ENCODE assay signal across 10 mouse cellular contexts in genomic region chr7:27606481-27607254, GRCm38 (mm10). TPM values are rescaled to one million over a fixed set of nuclear protein-coding genes. Genes with fewer than 3 reads are reported as not detected.
A peak's percentile ranks its signal among the peaks of the same experiment; 100 is the strongest.
DNase-seq lines count a peak whose midpoint lies in the region; ATAC-seq and TF ChIP-seq lines count a peak whose summit lies in the region.
"Had no signal": no experiment of that assay in that cellular context is flagged by ENCODE, and none has a peak within 500 bp of the region (broad histone marks: within the 10 kb centered on the region; RNA-seq: fewer than 3 reads in every experiment).

No protein-coding gene starts in this region.

- H3K4me1 ChIP-seq in heart, embryonic 14.5 days (ENCODE audit: control insufficient read depth in 2 of 2, insufficient read depth in 2 of 2, low read length in 2 of 2), result peaks cover 54 to 76% of the 10 kb centered on the region in 2 experiments
- H3K4me1 ChIP-seq in lung, postnatal 0 days (ENCODE audit: insufficient read depth, low read depth, low read length), result peaks cover 42% of the 10 kb centered on the region
- H3K4me1 ChIP-seq in hindbrain, embryonic 13.5 days (replicated peaks), result peaks cover 60% of the 10 kb centered on the region
- peaks cover 31% of the 10 kb centered on the region for H3K4me1 ChIP-seq in stomach, embryonic 15.5 days

- intact Hi-C loops in heart, postnatal 10 days (cut with DNase I), result loop anchor here (2.0 kb wide), 1 partner anchor 14 kb away; no protein-coding TSS in a partner anchor

- no peak for TF ChIP-seq CTCF in lung, postnatal 0 days (IDR thresholded peaks at IDR 0.05)

- no peak for DNase-seq in heart, postnatal 10 days
- DNase-seq in lung, postnatal 0 days (ENCODE audit: low spot score), result no peak
- no peak for DNase-seq in lung, postnatal 4 days
- DNase-seq: thymus, postnatal 4 days had no signal

- H3K27ac ChIP-seq in heart, embryonic 14.5 days (replicated peaks in 1 of 2; ENCODE audit: control insufficient read depth in 1 of 2, insufficient read depth in 1 of 2, low read depth in 2 of 2, low read length in 2 of 2), result peak overlapping the region in 1 of 2 experiments; percentile 62; a peak in 3 of 4 replicates
- peak overlapping the region; percentile 66; the same call in 1 of the 2 replicates for H3K27ac ChIP-seq in lung, postnatal 0 days (ENCODE audit: low read length)
- H3K27ac ChIP-seq in hindbrain, embryonic 13.5 days, result peak overlapping the region; percentile 44; the same call in 1 of the 2 replicates
- H3K27ac ChIP-seq in stomach, embryonic 15.5 days, result peak overlapping the region; percentile 13; the same call in 1 of the 2 replicates
- H3K27ac ChIP-seq: forebrain, embryonic 12.5 days had no signal

- no peak overlapping the region for H3K4me3 ChIP-seq in heart, embryonic 14.5 days (ENCODE audit: control insufficient read depth in 1 of 2, insufficient read depth in 1 of 2, low read depth in 1 of 2, low read length in 2 of 2)
- no peak overlapping the region for H3K4me3 ChIP-seq in lung, postnatal 0 days (ENCODE audit: low read depth, low read length)
- no peak overlapping the region for H3K4me3 ChIP-seq in hindbrain, embryonic 13.5 days
- no peak overlapping the region for H3K4me3 ChIP-seq in stomach, embryonic 15.5 days (replicated peaks)
- H3K4me3 ChIP-seq: forebrain, embryonic 12.5 days had no signal

- ATAC-seq in heart, embryonic 14.5 days (ENCODE audit: insufficient number of reproducible peaks, insufficient read depth, low FRiP score, low read depth), result no peak; the same call in 1 of the 2 replicates
- no peak for ATAC-seq in lung, postnatal 0 days
- ATAC-seq in hindbrain, embryonic 13.5 days (ENCODE audit: low FRiP score), result no peak
- ATAC-seq in stomach, embryonic 15.5 days (ENCODE audit: insufficient read depth, low FRiP score, low read depth), result peak; percentile 32; the same call in 1 of the 2 replicates
- ATAC-seq in inflammation-experienced regulatory T-cells, adult 6 months, result no peak

- peaks cover 19% of the 10 kb centered on the region for H3K36me3 ChIP-seq in heart, embryonic 14.5 days (ENCODE audit: control insufficient read depth, insufficient read depth, low read length)
- peaks cover 18% of the 10 kb centered on the region; the same call in 1 of the 2 replicates for H3K36me3 ChIP-seq in lung, postnatal 0 days (ENCODE audit: insufficient read depth, low read length)
- peaks cover 30% of the 10 kb centered on the region for H3K36me3 ChIP-seq in hindbrain, embryonic 13.5 days
- H3K36me3 ChIP-seq in stomach, embryonic 15.5 days, result peaks cover 17% of the 10 kb centered on the region

- 56% methylated on average over 10 of the region's 10 CpGs for WGBS in heart, embryonic 14.5 days
- WGBS in lung, postnatal 0 days, result 36% methylated on average over 10 of the region's 10 CpGs
- WGBS in hindbrain, embryonic 13.5 days, result 59% methylated on average over 10 of the region's 10 CpGs
- 45% methylated on average over 10 of the region's 10 CpGs for WGBS in stomach, embryonic 15.5 days

- H3K4me2 ChIP-seq in heart, embryonic 14.5 days (ENCODE audit: low read length), result no peak overlapping the region
- H3K4me2 ChIP-seq in lung, postnatal 0 days (replicated peaks; ENCODE audit: low read depth, low read length), result 0 out of 2 replicates have a peak overlapping the region, but pooled peaks have one; percentile 1
- H3K4me2 ChIP-seq in hindbrain, embryonic 13.5 days, result no peak overlapping the region
- H3K4me2 ChIP-seq in stomach, embryonic 15.5 days, result no peak overlapping the region
- H3K4me2 ChIP-seq: forebrain, embryonic 12.5 days had no signal

- H3K27me3 ChIP-seq in heart, embryonic 14.5 days (ENCODE audit: control insufficient read depth, insufficient read depth, low read length), result no peaks in the 10 kb centered on the region
- H3K27me3 ChIP-seq in lung, postnatal 0 days (replicated peaks; ENCODE audit: insufficient read depth, low read length), result no peaks in the 10 kb centered on the region
- no peaks in the 10 kb centered on the region for H3K27me3 ChIP-seq in hindbrain, embryonic 13.5 days
- no peaks in the 10 kb centered on the region for H3K27me3 ChIP-seq in stomach, embryonic 15.5 days (replicated peaks)
- H3K27me3 ChIP-seq: forebrain, embryonic 12.5 days had no signal

- H3K9ac ChIP-seq in heart, embryonic 14.5 days (ENCODE audit: low read length), result peak overlapping the region; percentile 2; the same call in 1 of the 2 replicates
- no peak overlapping the region for H3K9ac ChIP-seq in lung, postnatal 0 days (replicated peaks; ENCODE audit: low read depth)
- peak overlapping the region; percentile 60; the same call in 1 of the 2 replicates for H3K9ac ChIP-seq in hindbrain, embryonic 13.5 days
- no peak overlapping the region for H3K9ac ChIP-seq in stomach, embryonic 15.5 days
- H3K9ac ChIP-seq: forebrain, embryonic 12.5 days had no signal

- TF ChIP-seq EP300 in lung, postnatal 0 days (IDR thresholded peaks at IDR 0.05), result no peak

- H3K9me3 ChIP-seq in heart, embryonic 14.5 days (ENCODE audit: control insufficient read depth, low read length), result no peaks in the 10 kb centered on the region
- H3K9me3 ChIP-seq in lung, postnatal 0 days (ENCODE audit: low read length), result no peaks in the 10 kb centered on the region
- no peaks in the 10 kb centered on the region for H3K9me3 ChIP-seq in hindbrain, embryonic 13.5 days
- H3K9me3 ChIP-seq in stomach, embryonic 15.5 days, result no peaks in the 10 kb centered on the region
- H3K9me3 ChIP-seq: forebrain, embryonic 12.5 days had no signal

RNA-seq across cellular contexts. Expression of gene Akt2, which starts 15.3 kb away (rescaled TPM):
- polyA plus RNA-seq in heart, embryonic 14.5 days (2014; fragmentation: Nextera tagmentation; extraction: Ambion mirVana), result 66.5 and 76.0 TPM in 2 replicates
- total RNA-seq in heart, postnatal 10 days (2021), result 100 to 1,000 TPM; 171 to 174 TPM
- polyA plus RNA-seq in lung, postnatal 0 days (2015; fragmentation: Nextera tagmentation; extraction: Ambion mirVana), result 64.1 and 72.9 TPM in 2 replicates
- 68.0 and 71.0 TPM in 2 replicates for polyA plus RNA-seq in hindbrain, embryonic 13.5 days (2015; fragmentation: Nextera tagmentation; extraction: Ambion mirVana)
- 77.7 and 82.3 TPM in 2 replicates for polyA plus RNA-seq in stomach, embryonic 15.5 days (2015; fragmentation: Nextera tagmentation; extraction: Ambion mirVana)
- polyA plus RNA-seq in inflammation-experienced regulatory T-cells, adult 6 months (2017; shearing (Covaris generic)), result 10 to 100 TPM; 41.6 to 51.3 (median 43.1) TPM

RNA-seq across cellular contexts. Expression of gene Ttc9b, which starts 47.0 kb away (rescaled TPM):
- 0.32 TPM in 1 of 2 replicates, not detected in the other for polyA plus RNA-seq in heart, embryonic 14.5 days (2014; fragmentation: Nextera tagmentation; extraction: Ambion mirVana)
- not detected for total RNA-seq in heart, postnatal 10 days (2021)
- polyA plus RNA-seq in lung, postnatal 0 days (2015; fragmentation: Nextera tagmentation; extraction: Ambion mirVana), result 0.12 TPM in 1 of 2 replicates, not detected in the other
- 50.2 and 52.0 TPM in 2 replicates for polyA plus RNA-seq in hindbrain, embryonic 13.5 days (2015; fragmentation: Nextera tagmentation; extraction: Ambion mirVana)
- 1.6 and 1.8 TPM in 2 replicates for polyA plus RNA-seq in stomach, embryonic 15.5 days (2015; fragmentation: Nextera tagmentation; extraction: Ambion mirVana)
- not detected for polyA plus RNA-seq in inflammation-experienced regulatory T-cells, adult 6 months (2017; shearing (Covaris generic))
- polyA plus RNA-seq: macrophage had no signal

RNA-seq across cellular contexts. Expression of gene 2310022A10Rik, which starts 53.6 kb away (rescaled TPM):
- 31.0 TPM in 2 replicates for polyA plus RNA-seq in heart, embryonic 14.5 days (2014; fragmentation: Nextera tagmentation; extraction: Ambion mirVana)
- 10 to 100 TPM; 60.3 to 65.0 TPM for total RNA-seq in heart, postnatal 10 days (2021)
- polyA plus RNA-seq in lung, postnatal 0 days (2015; fragmentation: Nextera tagmentation; extraction: Ambion mirVana), result 10.5 and 12.3 TPM in 2 replicates
- 32.1 and 34.0 TPM in 2 replicates for polyA plus RNA-seq in hindbrain, embryonic 13.5 days (2015; fragmentation: Nextera tagmentation; extraction: Ambion mirVana)
- polyA plus RNA-seq in stomach, embryonic 15.5 days (2015; fragmentation: Nextera tagmentation; extraction: Ambion mirVana), result 21.0 and 23.4 TPM in 2 replicates
- polyA plus RNA-seq in inflammation-experienced regulatory T-cells, adult 6 months (2017; shearing (Covaris generic)), result 10 to 100 TPM; 16.4 to 24.4 (median 21.4) TPM

RNA-seq across cellular contexts. Expression of gene Pld3, which starts 53.6 kb away (rescaled TPM):
- 54.5 and 61.7 TPM in 2 replicates for polyA plus RNA-seq in heart, embryonic 14.5 days (2014; fragmentation: Nextera tagmentation; extraction: Ambion mirVana)
- 10 to 100 TPM; 32.5 to 35.1 TPM for total RNA-seq in heart, postnatal 10 days (2021)
- polyA plus RNA-seq in lung, postnatal 0 days (2015; fragmentation: Nextera tagmentation; extraction: Ambion mirVana), result 92.4 and 94.5 TPM in 2 replicates
- 126 TPM in 2 replicates for polyA plus RNA-seq in hindbrain, embryonic 13.5 days (2015; fragmentation: Nextera tagmentation; extraction: Ambion mirVana)
- polyA plus RNA-seq in stomach, embryonic 15.5 days (2015; fragmentation: Nextera tagmentation; extraction: Ambion mirVana), result 77.5 and 81.0 TPM in 2 replicates
- 100 to 1,000 TPM; 155 to 246 (median 192) TPM for polyA plus RNA-seq in inflammation-experienced regulatory T-cells, adult 6 months (2017; shearing (Covaris generic))

Comparison
In these comparisons a context has a peak if more than half of its experiments do, and no peak if none do; other contexts are left out.
1. H3K9ac ChIP-seq: peak in heart, embryonic 14.5 days (single experiment) and hindbrain, embryonic 13.5 days (single experiment); none in lung, postnatal 0 days (single experiment) and stomach, embryonic 15.5 days (single experiment).
2. RNA of gene Ttc9b, which starts 47.0 kb away (polyA plus RNA-seq): 50.2 to 52.0 TPM in hindbrain, embryonic 13.5 days; 1.6 to 1.8 TPM in stomach, embryonic 15.5 days, 0.32 TPM in heart, embryonic 14.5 days, 0.12 TPM in lung, postnatal 0 days and not detected in inflammation-experienced regulatory T-cells, adult 6 months; every median in the first group is over 10 times any median in the second.